Mouse (Mus musculus) CH12F3 (cell line): Measurements from ENCODE around the gene Szrd1.

ENCODE experiments used
- in situ Hi-C: fragments of 300-500 bp; cut with MboI; formaldehyde crosslinking; loops from 2 replicates; pipeline ENCODE4 v1.14.3; 2020; ENCODE audit warnings: low sequenced_read_pairs

Gene Szrd1

GRCm38 (mm10) chr4:141139116-141139970, at the start of gene Szrd1:
TSS of gene Szrd1 (minus strand) at chr4:141139775.
- in situ Hi-C loops: no loop called here

GRCm38 (mm10) chr4:141186923-141187836, 47.6 kb upstream of the Szrd1 start:
- in situ Hi-C loops: no loop called here

GRCm38 (mm10) chr4:141184426-141184825, 44.9 kb upstream of the Szrd1 start:
- in situ Hi-C loops: no loop called here

- in situ Hi-C loops: no loop called here
These were observed 44.4 kb upstream of the Szrd1 start for GRCm38 (mm10) chr4:141183932-141184331.

GRCm38 (mm10) chr4:141181981-141182380, 42.4 kb upstream of the Szrd1 start:
- in situ Hi-C loops: no loop called here

- in situ Hi-C loops: no loop called here
These were observed 41.3 kb upstream of the Szrd1 start for GRCm38 (mm10) chr4:141180831-141181230.

GRCm38 (mm10) chr4:141178500-141178899, 38.9 kb upstream of the Szrd1 start:
- in situ Hi-C loops: no loop called here

- in situ Hi-C loops: no loop called here
These were observed 36.8 kb upstream of the Szrd1 start for GRCm38 (mm10) chr4:141176328-141176838.

GRCm38 (mm10) chr4:141175783-141176182, 36.2 kb upstream of the Szrd1 start:
- in situ Hi-C loops: no loop called here

- in situ Hi-C loops: no loop called here
These were observed 32.5 kb upstream of the Szrd1 start for GRCm38 (mm10) chr4:141172121-141172520.

- in situ Hi-C loops: no loop called here
These were observed 27.6 kb upstream of the Szrd1 start for GRCm38 (mm10) chr4:141167156-141167555.

GRCm38 (mm10) chr4:141165744-141166292, 26.2 kb upstream of the Szrd1 start:
- in situ Hi-C loops: no loop called here

- in situ Hi-C loops: no loop called here
These were observed 24.2 kb upstream of the Szrd1 start for GRCm38 (mm10) chr4:141163729-141164128.

GRCm38 (mm10) chr4:141161699-141162208, 22.2 kb upstream of the Szrd1 start:
- in situ Hi-C loops: no loop called here

- in situ Hi-C loops: no loop called here
These were observed 20.6 kb upstream of the Szrd1 start for GRCm38 (mm10) chr4:141160193-141160592.

GRCm38 (mm10) chr4:141159666-141160065, 20.1 kb upstream of the Szrd1 start:
- in situ Hi-C loops: no loop called here

GRCm38 (mm10) chr4:141159093-141159492, 19.5 kb upstream of the Szrd1 start:
- in situ Hi-C loops: no loop called here

- in situ Hi-C loops: no loop called here
These were observed 19.0 kb upstream of the Szrd1 start for GRCm38 (mm10) chr4:141158609-141159008.

GRCm38 (mm10) chr4:141157485-141157884, 17.9 kb upstream of the Szrd1 start:
- in situ Hi-C loops: no loop called here

GRCm38 (mm10) chr4:141149116-141149515, 9.5 kb upstream of the Szrd1 start:
- in situ Hi-C loops: loop anchor here (10.0 kb wide), 1 partner anchor 66 kb away; the partner anchor contains the start of gene Rsg1
